Mouse (Mus musculus) CD8-positive naive resting alpha-beta T cell, adult 2 months (primary cell): ENCODE data around the gene Gm5901.
A peak's percentile ranks its signal among the peaks of the same experiment; 100 is the strongest.

ENCODE experiments used
- DNase-seq, 2 experiments: peaks; one replicate each; pipeline ENCODE4 v3.0.0; 2022; ENCODE audit warnings: low read depth in 2 of 2, low spot score in 2 of 2

The Gm5901 gene

GRCm38 (mm10) chr7:105404268-105404667, 29.4 kb downstream of the Gm5901 start, which contains the start of gene Cnga4:
Gene Cnga4, plus strand, starts transcription at chr7:105404568.
- DNase-seq = no peak

- no peak for DNase-seq
Observed at GRCm38 (mm10) chr7:105406322-105406721, 31.5 kb downstream of the Gm5901 start.

GRCm38 (mm10) chr7:105411874-105412632, 37.2 kb downstream of the Gm5901 start:
- peak; percentile 63 to 67 for DNase-seq

- no peak for DNase-seq
Observed at GRCm38 (mm10) chr7:105414385-105414784, 39.5 kb downstream of the Gm5901 start.

GRCm38 (mm10) chr7:105416529-105416928, 41.7 kb downstream of the Gm5901 start:
- DNase-seq = no peak

DNA sequence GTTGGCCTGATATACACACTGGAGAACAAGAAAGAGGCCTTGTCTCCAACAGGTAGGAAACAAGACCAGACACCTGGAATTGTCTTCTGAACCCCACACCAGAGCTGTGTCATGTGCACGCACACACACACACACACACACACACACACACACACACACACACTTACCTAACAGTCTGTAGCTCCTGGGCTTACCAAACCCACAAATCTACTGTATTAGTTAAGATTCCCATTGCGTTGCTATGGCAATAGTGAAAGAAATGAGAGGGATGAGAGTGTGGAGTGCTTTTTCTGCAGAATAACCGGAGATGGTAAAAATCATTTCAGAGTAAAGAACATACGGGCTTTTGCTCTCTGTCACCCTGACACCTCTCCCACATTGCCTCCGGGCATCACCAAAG, 43.3 kb downstream of the Gm5901 start:
- no peak for DNase-seq

DNA sequence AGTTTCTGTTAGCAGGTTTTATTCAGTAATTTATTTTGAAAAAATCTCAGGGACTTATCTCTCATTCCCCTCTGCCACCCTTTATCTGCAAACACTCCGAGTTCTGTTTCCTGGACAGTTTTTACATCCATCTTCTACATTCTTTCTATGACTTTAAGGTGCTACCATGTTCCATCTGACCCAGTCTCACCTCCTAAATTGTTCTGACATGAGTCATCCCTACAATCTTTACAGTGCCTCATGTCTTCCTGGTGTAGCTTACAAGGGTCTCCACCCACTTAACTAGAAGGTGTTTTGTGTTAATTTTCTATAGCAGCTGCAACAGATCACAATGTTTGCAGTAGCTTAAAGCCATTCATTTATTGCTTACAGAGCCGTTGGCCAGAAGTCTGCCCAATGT, 46.1 kb downstream of the Gm5901 start:
- DNase-seq = no peak

DNA sequence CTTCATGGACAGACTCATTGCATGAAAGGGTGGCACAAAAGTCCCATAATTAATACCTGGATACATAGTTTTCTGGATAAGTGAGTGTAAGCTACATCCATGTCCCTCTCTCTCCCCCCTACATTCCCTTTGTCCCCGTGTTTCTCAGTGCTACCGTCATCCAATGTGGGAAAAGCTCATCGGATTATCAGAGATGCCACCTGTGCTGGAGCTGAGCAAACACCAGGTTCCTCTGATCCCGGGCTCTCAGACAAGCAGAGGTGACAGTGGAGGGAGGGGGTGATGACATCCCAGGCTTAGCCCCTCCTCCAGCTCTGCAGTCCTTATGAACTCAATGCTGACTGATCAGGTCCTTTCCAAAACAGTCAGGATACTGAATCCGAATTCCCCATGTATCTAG, 49.5 kb downstream of the Gm5901 start:
- no peak for DNase-seq

DNA sequence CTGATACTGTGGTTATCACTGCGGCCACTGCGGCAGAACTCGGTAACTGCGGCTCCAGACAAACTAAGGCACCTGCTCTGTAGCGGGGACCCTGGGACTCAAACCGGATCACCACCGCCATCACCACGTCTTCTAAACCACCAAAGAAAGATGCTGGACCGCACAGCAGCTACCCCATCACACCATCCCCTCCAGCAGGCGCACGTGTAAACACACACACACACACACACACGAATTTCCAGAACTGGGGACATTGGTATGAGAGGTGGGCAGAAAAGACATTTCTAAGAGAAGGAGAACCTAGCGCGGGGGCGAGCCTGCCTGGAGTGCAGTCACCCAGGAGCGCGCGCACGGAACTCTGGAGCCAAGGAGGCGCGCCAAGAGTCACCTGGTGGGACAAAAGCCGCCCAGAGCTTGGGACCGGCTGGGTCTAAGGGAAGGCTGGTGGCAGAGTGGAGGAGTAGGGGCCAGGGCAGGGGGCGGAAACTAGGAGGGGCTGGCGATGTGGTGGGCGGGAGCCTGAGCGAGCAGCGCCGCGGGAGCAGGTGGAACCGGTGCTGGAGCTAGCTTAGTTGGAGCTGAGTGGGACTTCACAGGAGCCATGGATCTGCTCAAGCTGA, 50.7 kb downstream of the Gm5901 start, which contains the start of gene Cckbr:
Gene Cckbr, plus strand, starts transcription at position 308 of the 620 bp plus-strand sequence.
- no peak for DNase-seq

DNA sequence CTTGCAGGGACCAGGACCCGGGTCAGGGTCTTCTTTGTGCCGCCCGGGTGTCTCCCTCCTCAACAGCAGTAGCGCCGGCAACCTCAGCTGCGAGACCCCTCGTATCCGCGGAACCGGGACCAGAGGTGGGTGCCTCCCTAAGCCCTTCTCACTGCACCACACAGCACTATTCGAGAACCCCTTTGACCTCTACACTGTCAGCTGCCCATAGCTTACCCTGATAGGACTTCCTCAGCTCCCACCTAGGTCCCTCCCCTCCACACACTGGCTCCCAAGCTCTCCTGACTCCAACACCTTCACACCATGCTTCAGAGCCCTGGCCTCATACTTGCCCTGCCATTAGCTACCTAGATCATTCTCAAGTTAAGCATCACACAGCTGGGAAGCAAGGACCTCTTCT, 51.2 kb downstream of the Gm5901 start:
- no peak for DNase-seq
